Mouse (Mus musculus) kidney, embryonic 14.5 days (tissue): ENCODE results near the gene Wipi1. TPM values are rescaled to one million over a fixed set of nuclear protein-coding genes. Genes with fewer than 3 reads are reported as not detected.
"Not testable (repeated sequence)": the region's sequence is repeated elsewhere in the genome, so short reads cannot be mapped to it uniquely, and the experiment has no call there.

Experiments used
- ATAC-seq: fragments of 200-750 bp; cut with Nextera tagmentation; 2 replicates; pipeline ENCODE4 v1.8.0; 2017; ENCODE audit warnings: moderate number of reproducible peaks, mild to moderate bottlenecking, moderate TSS enrichment, moderate library complexity; ENCODE audit not compliant: low FRiP score, low TSS enrichment
- H3K27ac ChIP-seq: fragments of 300-500 bp; sonication (generic); 2 replicates; pipeline ENCODE4 v1.5.1; 2014; ENCODE audit warnings: low read depth, mild to moderate bottlenecking, low read length, moderate library complexity, mixed read lengths
- H3K27me3 ChIP-seq: fragments of 300-500 bp; sonication (generic); 2 replicates; pipeline ENCODE4 v1.6.1; 2014; ENCODE audit warnings: mild to moderate bottlenecking, low read length; ENCODE audit not compliant: control insufficient read depth, insufficient read depth
- H3K36me3 ChIP-seq: fragments of 300-500 bp; sonication (generic); 2 replicates; pipeline ENCODE4 v1.6.1; 2014; ENCODE audit warnings: low read length, mixed read lengths; ENCODE audit not compliant: control insufficient read depth, insufficient read depth
- H3K4me1 ChIP-seq: fragments of 300-500 bp; sonication (generic); 2 replicates; pipeline ENCODE4 v1.6.1; 2014; ENCODE audit warnings: low read length, mixed read lengths; ENCODE audit not compliant: control insufficient read depth, insufficient read depth
- H3K4me2 ChIP-seq: fragments of 300-500 bp; sonication (generic); replicated peaks from 2 replicates; pipeline ENCODE4 v1.6.1; 2014; ENCODE audit warnings: low read depth, mild to moderate bottlenecking, low read length
- H3K4me3 ChIP-seq: fragments of 300-500 bp; sonication (generic); 2 replicates; pipeline ENCODE4 v1.5.1; 2014; ENCODE audit warnings: mild to moderate bottlenecking, low read length
- H3K9ac ChIP-seq: fragments of 300-500 bp; sonication (generic); 2 replicates; pipeline ENCODE4 v1.6.1; 2014; ENCODE audit warnings: low read depth, mild to moderate bottlenecking, low read length, moderate library complexity
- H3K9me3 ChIP-seq: fragments of 300-500 bp; sonication (generic); 2 replicates; pipeline ENCODE4 v1.6.1; 2016; ENCODE audit warnings: low read length; ENCODE audit not compliant: control insufficient read depth
- WGBS: fragments of 180-500 bp; shearing (Covaris S2); extraction: QIAGEN DNeasy Blood & Tissue Kit; methylation state at CpG from one replicate; pipeline ENCODE4 v1.1.7; 2014; 5-methylcytosine and 5-hydroxymethylcytosine counted together
- polyA plus RNA-seq: library from polyadenylated mRNA; unstranded; fragments of >200 nt; fragmentation: Nextera tagmentation; extraction: Ambion mirVana; gene quantifications from 2 replicates; pipeline ENCODE4 v1.2.1, GENCODE M21; 2014

The Wipi1 gene
- 15.0 and 19.6 TPM in 2 replicates for polyA plus RNA-seq

DNA sequence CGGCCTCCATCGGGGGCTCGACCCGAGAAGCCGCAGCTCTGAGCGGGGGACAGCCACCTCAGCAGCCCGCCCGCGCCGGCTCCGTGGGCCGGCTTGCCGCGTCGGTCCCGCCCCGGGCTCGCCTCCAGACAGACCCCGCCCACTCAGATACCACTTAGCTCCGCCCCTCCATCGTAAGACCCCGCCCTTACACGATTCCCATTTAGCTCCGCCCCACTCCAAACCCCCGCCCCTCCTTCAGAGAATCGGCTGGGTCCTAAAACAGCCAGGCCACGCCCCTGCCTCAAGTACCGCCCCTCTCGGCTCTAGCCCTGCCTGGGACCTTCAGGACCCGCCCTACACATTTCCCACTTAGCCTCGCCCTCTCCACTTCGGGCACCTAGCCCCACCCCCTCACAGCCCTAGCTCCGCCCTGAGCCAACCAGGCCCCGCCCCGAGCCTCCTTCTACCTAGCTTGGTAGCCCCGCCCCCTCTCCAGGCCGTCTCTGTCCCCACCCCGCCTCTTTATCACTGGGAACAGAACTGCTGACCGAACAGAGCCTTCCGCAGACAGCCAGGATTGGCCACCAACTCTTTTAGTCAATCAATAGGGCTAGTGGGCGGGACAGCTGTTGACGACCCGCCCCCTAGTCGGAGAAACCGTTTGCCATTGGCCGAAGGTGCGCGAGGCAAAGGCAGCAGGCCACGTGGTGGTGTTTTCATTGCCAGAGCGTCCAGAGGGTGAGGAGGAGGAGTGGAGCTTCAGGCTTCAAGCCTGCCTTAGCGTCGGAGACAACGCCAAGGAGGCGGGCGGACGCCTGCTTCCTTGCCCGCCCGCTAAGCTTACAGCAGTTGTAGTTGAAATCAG is at the start of gene Wipi1:
TSS of gene Wipi1 (minus strand) at position 665 of the 847 bp plus-strand sequence.
- H3K4me2 ChIP-seq: peak within 1 kb of the TSS; percentile 79
- no peaks in the 10 kb centered on the region for H3K9me3 ChIP-seq
- H3K36me3 ChIP-seq: no peaks in the 10 kb centered on the region
- H3K4me1 ChIP-seq: peaks cover 16% of the 10 kb centered on the region
- ATAC-seq: peak; percentile 97
- peak within 1 kb of the TSS; percentile 73 for H3K27ac ChIP-seq
- H3K27me3 ChIP-seq: no peaks in the 10 kb centered on the region
- H3K9ac ChIP-seq: peak within 1 kb of the TSS; percentile 81
- under 1% methylated on average over 57 of the region's 58 CpGs for WGBS
- H3K4me3 ChIP-seq: peak within 1 kb of the TSS; percentile 76

DNA sequence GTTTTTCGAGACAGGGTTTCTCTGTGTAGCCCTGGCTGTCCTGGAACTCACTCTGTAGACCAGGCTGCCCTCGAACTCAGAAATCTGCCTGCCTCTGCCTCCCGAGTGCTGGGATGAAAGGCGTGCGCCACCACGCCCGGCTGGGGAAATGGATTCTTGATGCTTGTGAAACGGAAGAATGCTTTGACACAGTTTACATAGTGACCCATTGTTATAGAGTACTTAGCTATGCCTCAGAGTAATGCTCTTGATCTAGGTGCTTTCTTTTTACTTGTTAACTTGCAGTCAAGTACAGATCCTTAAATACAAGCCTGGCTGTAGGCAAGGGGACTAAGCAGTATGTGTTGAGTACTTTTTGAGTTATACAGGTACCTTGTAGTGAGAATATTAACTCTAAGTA is 48.8 kb upstream of the Wipi1 start:
- not testable (repeated sequence) for H3K27ac ChIP-seq, H3K9ac ChIP-seq, H3K4me1 ChIP-seq, H3K27me3 ChIP-seq, H3K4me3 ChIP-seq, H3K9me3 ChIP-seq, H3K4me2 ChIP-seq, ATAC-seq
- WGBS: 90% methylated on average over 8 of the region's 8 CpGs
- H3K36me3 ChIP-seq: peaks cover 79% of the 10 kb centered on the region

DNA sequence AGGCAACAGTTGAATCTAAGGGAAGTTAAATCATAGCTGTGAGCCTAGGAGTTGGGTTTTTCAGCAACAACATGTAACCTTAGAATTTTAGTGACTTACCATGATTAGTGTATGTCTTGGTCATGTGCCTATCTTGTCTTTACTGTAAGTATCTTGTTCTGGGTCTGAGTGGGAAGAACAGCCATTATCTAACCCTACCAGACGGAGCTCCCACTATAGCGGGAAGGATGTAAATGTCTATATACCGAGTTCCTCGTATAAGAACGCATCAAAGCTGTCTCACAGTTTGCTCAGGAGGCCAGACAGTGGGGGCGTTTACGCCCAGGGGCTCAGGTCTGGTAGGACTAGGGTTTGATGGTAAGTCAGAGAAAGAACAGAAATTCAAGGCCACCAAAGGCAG is 44.5 kb upstream of the Wipi1 start:
- WGBS: 89% methylated on average over 7 of the region's 7 CpGs
- H3K27ac ChIP-seq: no peak overlapping the region
- H3K36me3 ChIP-seq: peaks cover 63% of the 10 kb centered on the region
- no peak overlapping the region for H3K4me3 ChIP-seq
- no peaks in the 10 kb centered on the region for H3K27me3 ChIP-seq
- peaks cover 12% of the 10 kb centered on the region for H3K4me1 ChIP-seq
- H3K9me3 ChIP-seq: no peaks in the 10 kb centered on the region
- ATAC-seq: no peak
- no peak overlapping the region for H3K4me2 ChIP-seq
- no peak overlapping the region for H3K9ac ChIP-seq

DNA sequence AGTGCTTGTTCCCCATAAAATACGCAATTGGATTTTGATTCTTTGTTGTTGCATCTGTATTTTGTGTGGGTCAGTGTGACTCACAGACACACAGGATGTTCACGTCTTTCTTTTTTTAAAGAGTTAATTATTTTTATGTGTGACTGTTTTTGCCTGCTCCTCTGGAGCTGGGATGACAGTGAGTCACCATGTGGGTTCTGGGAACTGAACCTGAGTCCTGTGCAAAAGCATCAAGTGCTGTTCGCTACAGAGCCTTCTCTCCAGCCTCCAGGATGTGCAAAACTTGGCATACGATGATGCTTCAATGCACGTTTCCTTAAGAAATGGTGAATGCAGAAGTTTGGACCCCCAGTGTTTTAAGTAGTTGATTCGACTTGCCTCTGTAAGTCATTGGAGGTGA is 42.8 kb upstream of the Wipi1 start:
- Histone ChIP-seq H3K4me3 (no peak overlapping the region), H3K4me1 (peaks cover 16% of the 10 kb centered on the region), H3K36me3 (peaks cover 46% of the 10 kb centered on the region), H3K9ac (no peak overlapping the region), H3K4me2 (no peak overlapping the region), H3K9me3 (no peaks in the 10 kb centered on the region), H3K27me3 (no peaks in the 10 kb centered on the region), H3K27ac (no peak overlapping the region)
- no peak for ATAC-seq
- WGBS: 92% methylated on average over 6 of the region's 6 CpGs

DNA sequence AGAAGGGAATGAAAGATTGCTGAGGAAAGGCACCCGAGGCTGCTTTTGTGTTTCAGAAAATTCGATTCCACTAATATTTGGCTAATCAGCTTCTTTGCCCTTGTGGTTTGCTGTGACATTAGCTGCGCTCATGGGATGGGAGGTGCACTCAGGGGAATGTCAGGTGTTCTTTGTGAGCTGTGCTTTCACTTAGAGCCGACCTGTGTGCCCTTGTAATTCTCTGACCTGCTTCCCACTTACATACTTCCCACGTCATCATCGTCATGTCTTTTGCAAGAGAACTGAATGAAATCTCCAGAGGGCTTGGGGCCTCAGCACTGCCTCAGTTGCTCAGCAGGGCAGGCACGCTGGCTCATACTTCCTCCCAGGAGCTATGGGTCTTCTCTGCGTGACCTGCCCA is 41.4 kb upstream of the Wipi1 start:
- Histone ChIP-seq H3K4me3 (no peak overlapping the region), H3K9me3 (no peaks in the 10 kb centered on the region), H3K27ac (no peak overlapping the region), H3K9ac (no peak overlapping the region), H3K36me3 (peaks cover 39% of the 10 kb centered on the region), H3K4me2 (0 out of 2 replicates have a peak overlapping the region, but pooled peaks have one; percentile 84), H3K27me3 (no peaks in the 10 kb centered on the region), H3K4me1 (peaks cover 22% of the 10 kb centered on the region)
- 73% methylated on average over 8 of the region's 8 CpGs for WGBS
- ATAC-seq: no peak

DNA sequence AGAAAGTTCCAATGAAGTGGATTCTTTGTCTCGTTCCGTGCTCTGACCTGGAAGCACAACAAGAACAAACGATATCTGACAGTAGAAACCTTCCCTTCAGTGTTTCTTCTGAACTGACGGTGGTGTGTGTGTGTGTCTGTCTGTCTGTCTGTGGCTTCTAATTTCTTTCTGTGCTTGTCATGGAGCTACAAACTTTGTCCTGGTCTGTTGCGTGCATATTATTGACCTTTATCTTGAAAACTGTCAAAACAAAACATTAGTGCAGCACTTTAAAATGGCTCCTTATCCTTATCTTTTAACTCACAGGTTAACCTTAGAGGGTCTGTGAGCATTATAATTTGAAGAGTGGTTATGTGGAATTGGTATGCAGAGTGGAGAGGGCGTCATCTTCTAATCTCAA is 40.7 kb upstream of the Wipi1 start:
- H3K9ac ChIP-seq: peak overlapping the region; percentile 97; the same call in 1 of the 2 replicates
- peak overlapping the region; percentile 69 for H3K4me3 ChIP-seq
- peaks cover 39% of the 10 kb centered on the region for H3K36me3 ChIP-seq
- H3K27me3 ChIP-seq: no peaks in the 10 kb centered on the region
- no peak for ATAC-seq
- H3K4me1 ChIP-seq: peaks cover 22% of the 10 kb centered on the region
- WGBS: 57% methylated on average over 6 of the region's 6 CpGs
- H3K9me3 ChIP-seq: no peaks in the 10 kb centered on the region
- no peak overlapping the region for H3K27ac ChIP-seq
- peak overlapping the region; percentile 84 for H3K4me2 ChIP-seq

DNA sequence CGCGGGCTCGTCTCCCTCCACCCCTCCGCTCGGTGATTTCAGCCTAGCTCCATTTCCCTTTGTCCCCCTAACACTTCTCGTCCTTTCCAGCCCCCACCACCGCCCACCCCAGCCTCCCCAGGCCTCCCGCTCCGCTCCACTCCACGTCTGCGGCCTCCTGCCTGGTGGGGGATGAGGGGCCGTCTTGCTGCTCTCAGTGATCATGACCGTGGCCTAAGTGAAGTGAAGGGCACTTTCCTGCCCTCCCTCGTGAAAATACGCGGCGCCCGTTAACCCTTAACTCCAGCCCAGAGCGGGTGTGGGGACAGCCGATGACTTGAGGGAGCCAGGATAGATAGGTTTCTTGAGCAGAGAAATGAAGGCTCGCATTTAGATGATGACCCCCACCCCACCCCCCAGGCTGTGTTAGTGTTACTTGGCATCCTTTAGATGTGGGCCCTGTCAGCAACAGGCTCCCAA is 39.8 kb upstream of the Wipi1 start:
- Histone ChIP-seq H3K4me3 (peak overlapping the region; percentile 69), H3K27me3 (no peaks in the 10 kb centered on the region), H3K36me3 (peaks cover 32% of the 10 kb centered on the region), H3K4me1 (peaks cover 22% of the 10 kb centered on the region), H3K9ac (peak overlapping the region; percentile 97), H3K27ac (peak overlapping the region; percentile 97), H3K9me3 (no peaks in the 10 kb centered on the region), H3K4me2 (peak overlapping the region; percentile 84)
- ATAC-seq: no peak
- WGBS: under 1% methylated on average over 21 of the region's 21 CpGs

DNA sequence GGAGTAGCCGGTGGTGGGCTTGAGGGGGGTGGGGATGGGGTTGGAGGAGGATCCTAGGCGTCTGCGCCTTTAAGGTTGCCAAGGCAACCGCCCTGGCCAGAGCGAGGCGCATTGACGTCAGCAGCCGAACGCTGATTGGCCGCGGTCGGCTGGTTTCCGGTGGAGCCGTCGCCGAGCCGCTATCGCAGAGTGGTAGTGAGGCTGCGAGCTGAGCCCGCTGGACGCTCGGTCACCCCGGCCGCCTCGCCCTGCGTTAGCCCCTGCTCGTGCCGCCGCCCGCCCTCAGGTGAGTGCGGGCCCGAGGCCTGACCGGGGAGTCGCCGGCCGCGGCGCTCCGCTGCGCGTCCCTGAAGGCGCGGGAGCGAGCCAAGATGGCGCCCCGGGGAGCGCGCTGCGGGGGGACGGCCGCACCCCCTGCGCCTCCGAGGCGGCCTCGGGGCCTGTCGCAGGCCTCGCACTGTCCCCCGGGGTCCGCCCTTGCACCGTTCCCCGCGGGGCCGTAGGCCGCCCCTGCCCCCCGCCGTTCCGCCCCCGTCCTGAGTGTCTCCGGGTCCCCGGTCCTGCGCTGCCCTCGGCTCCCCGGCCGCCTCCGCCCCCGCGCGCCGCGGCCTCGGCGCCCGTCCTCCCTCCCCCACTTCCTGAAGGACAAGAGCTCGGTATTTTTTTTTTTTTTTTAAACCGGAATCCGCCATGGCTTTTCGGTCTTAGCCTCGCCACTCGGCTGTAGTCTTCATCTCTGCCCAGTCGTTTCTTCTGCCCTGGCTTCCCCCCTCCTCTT is 39.2 kb upstream of the Wipi1 start:
- ATAC-seq: peak; percentile 96
- Histone ChIP-seq H3K27ac (peak overlapping the region; percentile 97), H3K27me3 (no peaks in the 10 kb centered on the region), H3K9ac (peak overlapping the region; percentile 97), H3K4me1 (peaks cover 22% of the 10 kb centered on the region), H3K36me3 (peaks cover 26% of the 10 kb centered on the region), H3K4me2 (peak overlapping the region; percentile 84), H3K4me3 (peak overlapping the region; percentile 69), H3K9me3 (no peaks in the 10 kb centered on the region)
- under 1% methylated on average over 41 of the region's 90 CpGs for WGBS
